Comparison of ENCODE assay signal across 18 mouse cellular contexts in genomic region chr3:130006141-130006540, GRCm38 (mm10).
"Had no signal": no experiment of that assay in that cellular context is flagged by ENCODE, and none has a peak within 500 bp of the region (broad histone marks: within the 10 kb centered on the region; RNA-seq: fewer than 3 reads in every experiment).

No protein-coding gene starts in this region.

- H3K4me3 ChIP-seq: midbrain, embryonic 10.5 days; midbrain, embryonic 12.5 days; myocyte; neural tube, embryonic 13.5 days; neural tube, embryonic 15.5 days had no signal

- ATAC-seq: midbrain, embryonic 16.5 days had no signal

- H3K4me2 ChIP-seq: lung, embryonic 14.5 days; midbrain, embryonic 12.5 days; neural tube, embryonic 13.5 days; neural tube, embryonic 15.5 days had no signal

- DNase-seq: lung, postnatal 10 days; lung, postnatal 4 days; midbrain, embryonic 14.5 days; retina, postnatal 1 day; right cerebral cortex, adult 18-20 months; right cerebral cortex, postnatal 25 days; right cerebral cortex, postnatal 4 days; spleen, adult 18-20 months; thymus, adult 18-20 months; thymus, postnatal 14 days; thymus, postnatal 36 days had no signal

- H3K9ac ChIP-seq: lung, embryonic 14.5 days; midbrain, embryonic 12.5 days; neural tube, embryonic 13.5 days; neural tube, embryonic 15.5 days had no signal

- H3K9me3 ChIP-seq: midbrain, embryonic 10.5 days; midbrain, embryonic 12.5 days; neural tube, embryonic 13.5 days; neural tube, embryonic 15.5 days had no signal

- H3K4me1 ChIP-seq: midbrain, embryonic 10.5 days; midbrain, embryonic 12.5 days; neural tube, embryonic 13.5 days; neural tube, embryonic 15.5 days had no signal

- H3K27me3 ChIP-seq: midbrain, embryonic 12.5 days; neural tube, embryonic 13.5 days; neural tube, embryonic 15.5 days had no signal

- H3K27ac ChIP-seq: midbrain, embryonic 10.5 days; midbrain, embryonic 12.5 days; neural tube, embryonic 13.5 days; neural tube, embryonic 15.5 days had no signal
